Mouse (Mus musculus): ENCODE results near the gene Olfr1031. TPM values are rescaled to one million over a fixed set of nuclear protein-coding genes. Genes with fewer than 3 reads are reported as not detected.
"Not testable (repeated sequence)": the region's sequence is repeated elsewhere in the genome, so short reads cannot be mapped to it uniquely, and the experiment has no call there.

Olfr1031 gene
- polyA plus RNA-seq (2011; ENCODE audit: insufficient read depth, insufficient read length, low read depth, missing spikeins), result not detected in 2 replicates

DNA sequence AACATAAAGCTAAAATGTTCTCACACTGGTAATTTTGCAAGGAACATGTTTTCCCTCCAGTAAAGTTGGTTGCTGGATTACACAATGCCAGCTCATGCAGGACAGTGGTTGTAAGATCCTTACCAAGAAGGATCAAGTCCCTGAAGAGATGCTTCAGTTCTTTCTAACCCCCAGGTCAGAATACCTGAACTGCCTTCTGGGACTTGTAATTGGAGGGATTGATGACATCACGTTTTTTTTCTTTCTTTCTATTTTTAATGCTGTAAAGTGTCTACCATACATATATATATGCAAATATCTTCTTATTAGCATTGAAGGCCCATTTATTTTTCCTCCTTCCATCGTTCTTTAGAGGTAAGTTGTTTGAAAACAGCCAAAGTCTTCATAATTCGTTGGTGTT lies at the start of gene Olfr1031:
TSS of gene Olfr1031 (plus strand) at position 301 of the 400 bp plus-strand sequence.
- Histone ChIP-seq H3K9me3 (replicated peaks; ENCODE audit: control insufficient read depth, insufficient read depth, low read length, poor library complexity, severe bottlenecking) (no peaks in the 10 kb centered on the region), H3K27me3 (ENCODE audit: control insufficient read depth, insufficient read depth, low read length, poor library complexity, severe bottlenecking) (no peaks in the 10 kb centered on the region), H3K4me1 (ENCODE audit: control insufficient read depth, insufficient read depth, low read length) (no peaks in the 10 kb centered on the region), H3K36me3 (ENCODE audit: control insufficient read depth, insufficient read depth, low read length, poor library complexity, severe bottlenecking) (no peaks in the 10 kb centered on the region), H3K9ac (ENCODE audit: low read depth, poor library complexity, severe bottlenecking) (no peak within 1 kb of the TSS), H3K27ac (ENCODE audit: insufficient read depth, low read length) (no peak within 1 kb of the TSS), H3K4me3 (ENCODE audit: low read depth, low read length) (no peak within 1 kb of the TSS)
- TF ChIP-seq CTCF (IDR thresholded peaks at IDR 0.05; ENCODE audit: low read depth, low read length) (no peak), EP300 (IDR thresholded peaks at IDR 0.05; ENCODE audit: insufficient read depth, low read depth, low read length) (no peak), POLR2A (IDR thresholded peaks at IDR 0.05; ENCODE audit: insufficient read depth, low read length) (no peak)

- Histone ChIP-seq H3K9ac (ENCODE audit: low read depth, poor library complexity, severe bottlenecking) (no peak within 1 kb of the TSS), H3K36me3 (ENCODE audit: control insufficient read depth, insufficient read depth, low read length, poor library complexity, severe bottlenecking) (no peaks in the 10 kb centered on the region), H3K4me3 (ENCODE audit: low read depth, low read length) (no peak within 1 kb of the TSS), H3K9me3 (replicated peaks; ENCODE audit: control insufficient read depth, insufficient read depth, low read length, poor library complexity, severe bottlenecking) (no peaks in the 10 kb centered on the region), H3K27me3 (ENCODE audit: control insufficient read depth, insufficient read depth, low read length, poor library complexity, severe bottlenecking) (no peaks in the 10 kb centered on the region), H3K27ac (ENCODE audit: insufficient read depth, low read length) (no peak within 1 kb of the TSS), H3K4me1 (ENCODE audit: control insufficient read depth, insufficient read depth, low read length) (no peaks in the 10 kb centered on the region)
- TF ChIP-seq CTCF (IDR thresholded peaks at IDR 0.05; ENCODE audit: low read depth, low read length) (no peak), EP300 (IDR thresholded peaks at IDR 0.05; ENCODE audit: insufficient read depth, low read depth, low read length) (no peak), POLR2A (IDR thresholded peaks at IDR 0.05; ENCODE audit: insufficient read depth, low read length) (no peak)
Observed at GRCm38 (mm10) chr2:85950137-85950536, 40.0 kb upstream of the Olfr1031 start, which contains the start of gene Olfr1028. Gene Olfr1028, plus strand, starts transcription at chr2:85950437.

DNA sequence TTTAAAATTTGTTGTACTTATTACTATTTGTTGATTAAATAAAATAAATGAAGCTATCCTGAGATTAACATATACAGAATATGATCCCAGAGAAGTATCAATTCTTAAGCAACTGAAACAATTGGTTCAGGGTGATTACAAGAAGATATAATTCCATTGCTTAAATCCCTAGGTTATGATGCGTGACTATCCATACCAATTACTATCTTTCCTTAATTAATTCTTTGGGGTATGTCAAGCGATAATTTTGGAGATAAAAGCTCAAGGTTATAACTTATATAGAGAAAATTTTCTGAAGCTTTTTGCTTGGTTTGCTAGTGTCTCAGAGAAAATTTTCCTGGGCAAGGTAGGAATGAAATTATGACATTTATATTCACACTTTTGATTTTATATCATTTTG lies 16.5 kb upstream of the Olfr1031 start, which contains the start of gene Olfr1029:
TSS of gene Olfr1029 (plus strand) at position 301 of the 400 bp plus-strand sequence.
- no peaks in the 10 kb centered on the region for H3K9me3 ChIP-seq (replicated peaks; ENCODE audit: control insufficient read depth, insufficient read depth, low read length, poor library complexity, severe bottlenecking)
- TF ChIP-seq EP300 (IDR thresholded peaks at IDR 0.05; ENCODE audit: insufficient read depth, low read depth, low read length) (no peak), CTCF (IDR thresholded peaks at IDR 0.05; ENCODE audit: low read depth, low read length) (no peak), POLR2A (IDR thresholded peaks at IDR 0.05; ENCODE audit: insufficient read depth, low read length) (no peak)
- no peaks in the 10 kb centered on the region for H3K27me3 ChIP-seq (ENCODE audit: control insufficient read depth, insufficient read depth, low read length, poor library complexity, severe bottlenecking)
- H3K9ac ChIP-seq (ENCODE audit: low read depth, poor library complexity, severe bottlenecking), result no peak within 1 kb of the TSS
- H3K36me3 ChIP-seq (ENCODE audit: control insufficient read depth, insufficient read depth, low read length, poor library complexity, severe bottlenecking), result no peaks in the 10 kb centered on the region
- H3K27ac ChIP-seq (ENCODE audit: insufficient read depth, low read length), result no peak within 1 kb of the TSS
- no peak within 1 kb of the TSS for H3K4me3 ChIP-seq (ENCODE audit: low read depth, low read length)
- no peaks in the 10 kb centered on the region for H3K4me1 ChIP-seq (ENCODE audit: control insufficient read depth, insufficient read depth, low read length)

- H3K27me3 ChIP-seq (ENCODE audit: control insufficient read depth, insufficient read depth, low read length, poor library complexity, severe bottlenecking), result no peaks in the 10 kb centered on the region
- H3K9ac ChIP-seq (ENCODE audit: low read depth, poor library complexity, severe bottlenecking), result no peak within 1 kb of the TSS
- no peaks in the 10 kb centered on the region for H3K9me3 ChIP-seq (replicated peaks; ENCODE audit: control insufficient read depth, insufficient read depth, low read length, poor library complexity, severe bottlenecking)
- no peaks in the 10 kb centered on the region for H3K36me3 ChIP-seq (ENCODE audit: control insufficient read depth, insufficient read depth, low read length, poor library complexity, severe bottlenecking)
- no peaks in the 10 kb centered on the region for H3K4me1 ChIP-seq (ENCODE audit: control insufficient read depth, insufficient read depth, low read length)
- no peak within 1 kb of the TSS for H3K4me3 ChIP-seq (ENCODE audit: low read depth, low read length)
- no peak for TF ChIP-seq POLR2A (IDR thresholded peaks at IDR 0.05; ENCODE audit: insufficient read depth, low read length)
- no peak for TF ChIP-seq EP300 (IDR thresholded peaks at IDR 0.05; ENCODE audit: insufficient read depth, low read depth, low read length)
- no peak within 1 kb of the TSS for H3K27ac ChIP-seq (ENCODE audit: insufficient read depth, low read length)
Observed at GRCm38 (mm10) chr2:85978976-85979375, 11.1 kb upstream of the Olfr1031 start, which contains the start of gene Olfr1030. Gene Olfr1030, plus strand, starts transcription at chr2:85979276.

DNA sequence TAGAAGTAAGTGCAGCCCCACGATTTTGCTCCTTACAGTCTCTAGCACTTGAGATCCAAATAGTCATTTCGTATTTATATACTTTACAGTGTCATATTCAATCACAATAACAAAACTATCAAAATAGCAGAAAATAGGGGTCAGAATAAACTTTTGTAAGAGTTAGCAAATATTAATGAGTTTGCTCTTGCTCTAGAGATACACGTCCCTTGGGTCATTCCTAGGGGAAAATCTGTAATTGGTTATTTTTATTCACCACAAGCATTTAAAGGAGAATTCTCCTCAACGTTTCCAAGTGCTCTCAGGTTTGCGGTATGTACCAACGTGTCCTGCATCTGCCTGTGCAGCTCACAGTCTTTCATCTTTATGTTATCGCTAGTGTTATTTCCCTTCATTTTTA lies 15.1 kb downstream of the Olfr1031 start, which contains the start of gene Olfr1032:
TSS of gene Olfr1032 (plus strand) at position 301 of the 400 bp plus-strand sequence.
- Histone ChIP-seq H3K4me3 (ENCODE audit: low read depth, low read length) (no peak within 1 kb of the TSS), H3K27me3 (ENCODE audit: control insufficient read depth, insufficient read depth, low read length, poor library complexity, severe bottlenecking) (no peaks in the 10 kb centered on the region), H3K9ac (ENCODE audit: low read depth, poor library complexity, severe bottlenecking) (no peak within 1 kb of the TSS), H3K36me3 (ENCODE audit: control insufficient read depth, insufficient read depth, low read length, poor library complexity, severe bottlenecking) (no peaks in the 10 kb centered on the region), H3K9me3 (replicated peaks; ENCODE audit: control insufficient read depth, insufficient read depth, low read length, poor library complexity, severe bottlenecking) (no peaks in the 10 kb centered on the region), H3K4me1 (ENCODE audit: control insufficient read depth, insufficient read depth, low read length) (no peaks in the 10 kb centered on the region), H3K27ac (ENCODE audit: insufficient read depth, low read length) (no peak within 1 kb of the TSS)
- TF ChIP-seq CTCF (IDR thresholded peaks at IDR 0.05; ENCODE audit: low read depth, low read length) (no peak), EP300 (IDR thresholded peaks at IDR 0.05; ENCODE audit: insufficient read depth, low read depth, low read length) (no peak), POLR2A (IDR thresholded peaks at IDR 0.05; ENCODE audit: insufficient read depth, low read length) (no peak)

- not testable (repeated sequence) for H3K4me3 ChIP-seq (ENCODE audit: low read depth, low read length); H3K4me1 ChIP-seq (ENCODE audit: control insufficient read depth, insufficient read depth, low read length); H3K27ac ChIP-seq (ENCODE audit: insufficient read depth, low read length); H3K9ac ChIP-seq (ENCODE audit: low read depth, poor library complexity, severe bottlenecking); H3K36me3 ChIP-seq (ENCODE audit: control insufficient read depth, insufficient read depth, low read length, poor library complexity, severe bottlenecking); H3K27me3 ChIP-seq (ENCODE audit: control insufficient read depth, insufficient read depth, low read length, poor library complexity, severe bottlenecking); H3K9me3 ChIP-seq (replicated peaks; ENCODE audit: control insufficient read depth, insufficient read depth, low read length, poor library complexity, severe bottlenecking)
Observed at GRCm38 (mm10) chr2:86020406-86020805, 30.3 kb downstream of the Olfr1031 start, which contains the start of gene Olfr1033. Gene Olfr1033, plus strand, starts transcription at chr2:86020633.

DNA sequence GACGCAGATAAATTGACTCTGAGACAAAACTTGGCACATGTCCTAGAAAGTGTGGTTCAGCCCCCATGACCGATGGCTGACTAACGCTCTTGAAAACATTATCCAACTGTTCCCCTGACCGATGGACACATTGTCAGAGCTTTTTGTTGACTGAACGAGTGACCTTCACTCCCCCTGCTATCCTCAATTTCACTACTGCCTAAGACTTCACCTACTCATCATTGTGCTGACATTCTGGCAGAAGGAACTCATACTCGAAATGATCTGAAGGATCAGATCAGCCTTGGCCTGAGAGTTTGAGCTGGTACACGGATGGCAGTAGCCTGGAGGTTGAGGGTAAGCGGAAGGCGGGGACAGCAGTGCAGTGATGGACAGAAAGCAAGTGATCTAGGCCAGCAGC lies 31.4 kb downstream of the Olfr1031 start:
- H3K27ac ChIP-seq (ENCODE audit: insufficient read depth, low read length); H3K9me3 ChIP-seq (replicated peaks; ENCODE audit: control insufficient read depth, insufficient read depth, low read length, poor library complexity, severe bottlenecking); H3K27me3 ChIP-seq (ENCODE audit: control insufficient read depth, insufficient read depth, low read length, poor library complexity, severe bottlenecking); H3K9ac ChIP-seq (ENCODE audit: low read depth, poor library complexity, severe bottlenecking); H3K36me3 ChIP-seq (ENCODE audit: control insufficient read depth, insufficient read depth, low read length, poor library complexity, severe bottlenecking); H3K4me1 ChIP-seq (ENCODE audit: control insufficient read depth, insufficient read depth, low read length); H3K4me3 ChIP-seq (ENCODE audit: low read depth, low read length): not testable (repeated sequence)
